Mouse (Mus musculus): Measurements from ENCODE around the gene Klhl40.

Gene Klhl40

GRCm38 (mm10) chr9:121777484-121778065, at the start of gene Klhl40:
Gene Klhl40, plus strand, starts transcription at chr9:121777607.
- in situ Hi-C loops (cut with MboI; ENCODE audit: low pct_unique_long_range_greater_than_20kb in 1 of 2, low sequenced_read_pairs in 2 of 2, unreplicated experiment in 1 of 2): no loop called here

- in situ Hi-C loops (cut with MboI; ENCODE audit: low pct_unique_long_range_greater_than_20kb in 1 of 2, low sequenced_read_pairs in 2 of 2, unreplicated experiment in 1 of 2): no loop called here
Measured at GRCm38 (mm10) chr9:121740490-121740889, 36.9 kb upstream of the Klhl40 start.

DNA sequence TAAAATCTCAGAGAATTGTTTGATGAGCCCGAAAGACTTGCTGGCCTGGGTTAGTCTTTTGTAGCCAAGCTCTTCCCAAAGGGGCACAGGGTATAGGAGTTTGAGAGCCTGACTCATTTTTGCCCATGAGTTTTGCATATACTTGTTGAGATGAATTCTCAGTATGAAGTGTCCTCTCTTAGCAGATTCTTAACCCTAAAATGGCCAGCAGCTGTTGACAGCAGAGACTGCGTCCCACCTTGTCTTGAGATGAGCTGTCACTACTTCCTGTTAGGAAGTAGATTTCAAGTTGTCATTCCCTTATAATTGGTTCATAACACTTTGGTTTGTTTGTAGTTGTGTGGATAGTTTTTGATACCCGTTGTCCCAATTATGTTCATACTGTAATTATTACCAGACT, 36.2 kb upstream of the Klhl40 start:
- in situ Hi-C loops (cut with MboI; ENCODE audit: low pct_unique_long_range_greater_than_20kb in 1 of 2, low sequenced_read_pairs in 2 of 2, unreplicated experiment in 1 of 2): no loop called here

- in situ Hi-C loops (cut with MboI; ENCODE audit: low pct_unique_long_range_greater_than_20kb in 1 of 2, low sequenced_read_pairs in 2 of 2, unreplicated experiment in 1 of 2): no loop called here
Measured at GRCm38 (mm10) chr9:121744051-121744450, 33.4 kb upstream of the Klhl40 start.

GRCm38 (mm10) chr9:121752774-121753173, 24.6 kb upstream of the Klhl40 start:
- in situ Hi-C loops (cut with MboI; ENCODE audit: low pct_unique_long_range_greater_than_20kb in 1 of 2, low sequenced_read_pairs in 2 of 2, unreplicated experiment in 1 of 2): no loop called here

DNA sequence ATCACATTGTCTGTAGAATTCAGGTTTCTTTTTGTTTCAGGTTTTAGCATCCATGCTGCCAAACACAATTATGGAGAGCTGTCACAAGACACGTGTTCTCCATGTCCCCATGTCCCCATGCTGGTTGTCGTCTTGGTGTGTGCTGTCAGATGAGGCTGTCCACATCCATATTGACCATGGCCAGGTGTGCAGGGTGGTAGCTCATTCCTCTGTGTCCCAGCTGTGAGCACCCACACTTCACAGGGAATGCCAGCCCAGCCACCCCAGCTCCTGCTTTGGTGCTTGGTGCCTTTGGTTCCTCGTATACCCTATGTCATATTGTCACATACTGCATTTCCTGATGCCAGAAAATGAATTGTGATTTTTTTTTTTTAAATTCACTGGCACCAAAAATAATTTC, 22.8 kb upstream of the Klhl40 start:
- in situ Hi-C loops (cut with MboI; ENCODE audit: low pct_unique_long_range_greater_than_20kb in 1 of 2, low sequenced_read_pairs in 2 of 2, unreplicated experiment in 1 of 2): no loop called here

DNA sequence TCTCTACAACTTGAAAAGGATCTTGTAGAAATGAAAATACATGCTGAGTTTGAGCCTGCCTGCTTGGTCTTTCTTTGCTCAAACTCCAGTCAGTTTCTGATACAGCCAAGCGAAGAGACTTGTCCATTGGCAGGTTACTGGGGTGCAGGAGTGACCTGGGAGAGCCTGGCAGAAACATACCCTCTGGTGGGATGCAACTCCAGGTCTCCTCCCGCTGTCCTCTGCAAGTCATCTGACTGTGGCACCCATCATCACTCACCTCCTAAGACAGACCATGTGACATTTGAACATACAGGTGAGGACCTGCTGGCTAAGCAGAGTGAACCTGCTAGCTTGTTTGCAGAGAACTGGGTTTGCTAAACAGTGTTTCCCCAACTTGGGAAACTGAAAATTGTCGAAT, 20.6 kb upstream of the Klhl40 start:
- in situ Hi-C loops (cut with MboI; ENCODE audit: low pct_unique_long_range_greater_than_20kb in 1 of 2, low sequenced_read_pairs in 2 of 2, unreplicated experiment in 1 of 2): no loop called here

DNA sequence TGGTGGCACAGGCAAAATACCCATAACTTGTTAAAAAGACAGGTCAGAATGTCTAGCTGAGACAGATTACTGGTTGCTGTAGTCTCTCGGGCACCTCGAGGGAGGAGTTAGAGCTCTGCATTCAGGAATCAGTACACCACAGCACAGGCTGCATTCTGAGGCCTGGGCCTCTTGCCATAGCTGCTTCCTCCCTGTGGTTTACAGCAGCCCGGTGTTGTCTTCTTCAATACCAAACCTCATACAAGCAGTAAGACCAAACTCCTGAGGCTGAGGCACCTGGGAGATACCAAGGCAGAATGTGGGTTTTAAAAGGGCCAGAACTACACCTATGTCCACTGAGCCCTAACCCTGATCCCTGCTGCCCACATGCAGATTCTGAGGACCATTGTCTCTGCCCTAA, 20.0 kb upstream of the Klhl40 start:
- in situ Hi-C loops (cut with MboI; ENCODE audit: low pct_unique_long_range_greater_than_20kb in 1 of 2, low sequenced_read_pairs in 2 of 2, unreplicated experiment in 1 of 2): no loop called here

- in situ Hi-C loops (cut with MboI; ENCODE audit: low pct_unique_long_range_greater_than_20kb in 1 of 2, low sequenced_read_pairs in 2 of 2, unreplicated experiment in 1 of 2): no loop called here
Measured at GRCm38 (mm10) chr9:121757835-121758814, 19.3 kb upstream of the Klhl40 start.

GRCm38 (mm10) chr9:121759091-121760081, 18.0 kb upstream of the Klhl40 start, which contains the start of gene Zfp651:
Gene Zfp651, plus strand, starts transcription at chr9:121759330.
- in situ Hi-C loops (cut with MboI; ENCODE audit: low pct_unique_long_range_greater_than_20kb in 1 of 2, low sequenced_read_pairs in 2 of 2, unreplicated experiment in 1 of 2): no loop called here

DNA sequence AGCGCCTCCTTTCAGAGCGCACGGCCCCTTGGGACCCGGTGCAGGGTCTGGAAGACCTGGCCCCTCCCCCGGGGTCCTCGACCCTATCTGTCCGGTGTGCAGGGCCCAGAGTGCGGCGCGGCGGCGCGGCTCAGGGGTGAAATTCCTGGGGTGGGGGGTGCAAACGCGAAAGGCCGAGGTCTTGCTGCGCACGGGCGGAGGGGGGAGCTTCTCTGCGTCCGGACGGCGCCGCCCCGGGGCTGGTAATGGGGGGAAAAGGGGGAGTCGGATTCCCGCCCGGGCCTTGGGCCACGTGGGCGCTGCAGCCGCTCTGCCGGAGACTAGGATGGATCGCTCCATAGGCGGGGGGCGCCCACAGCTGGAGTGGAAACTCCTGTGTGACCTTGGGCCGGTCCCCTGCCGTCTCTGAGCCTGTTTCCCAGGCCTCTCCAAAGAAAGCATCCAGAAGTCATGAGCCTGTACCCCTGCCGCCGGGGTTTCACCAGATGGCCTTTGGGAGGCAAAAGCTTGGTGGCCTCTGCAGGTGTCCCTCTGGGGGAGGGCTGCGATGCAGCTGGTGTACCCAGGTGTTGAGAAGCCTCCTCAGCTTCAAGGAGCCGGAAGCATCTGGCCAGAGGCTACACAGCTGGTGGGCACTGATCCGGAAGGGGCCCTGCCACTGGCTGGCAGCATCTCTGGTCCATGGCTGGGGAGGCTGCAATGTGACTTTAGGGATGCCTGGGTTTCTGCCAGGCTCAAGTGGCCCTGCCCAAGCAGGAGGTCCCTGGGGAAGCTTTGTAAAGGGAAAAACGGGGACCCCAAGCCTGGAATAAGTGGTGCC, 16.9 kb upstream of the Klhl40 start:
- in situ Hi-C loops (cut with MboI; ENCODE audit: low pct_unique_long_range_greater_than_20kb in 1 of 2, low sequenced_read_pairs in 2 of 2, unreplicated experiment in 1 of 2): no loop called here

- in situ Hi-C loops (cut with MboI; ENCODE audit: low pct_unique_long_range_greater_than_20kb in 1 of 2, low sequenced_read_pairs in 2 of 2, unreplicated experiment in 1 of 2): no loop called here
Measured at GRCm38 (mm10) chr9:121761091-121761665, 16.2 kb upstream of the Klhl40 start.

DNA sequence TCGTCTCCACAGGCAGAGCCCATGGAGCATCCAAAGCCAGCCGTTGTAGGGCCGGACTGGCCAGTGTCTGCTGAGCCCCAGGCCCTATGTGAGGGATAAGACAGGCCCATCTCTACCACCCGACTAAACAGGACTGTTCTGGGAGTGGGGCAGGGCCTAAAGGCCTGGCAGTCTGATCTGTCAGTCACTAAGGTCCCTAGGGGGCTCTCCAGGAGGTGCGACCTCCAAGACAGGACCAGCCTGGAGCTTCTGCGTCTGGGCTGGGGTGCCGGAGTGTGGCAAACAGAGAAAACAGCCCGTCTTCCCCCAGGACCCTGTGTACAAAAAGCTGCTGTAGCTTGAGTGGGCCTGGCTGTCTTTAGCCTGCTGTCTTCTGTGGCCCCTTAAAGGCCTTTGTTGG, 15.6 kb upstream of the Klhl40 start:
- in situ Hi-C loops (cut with MboI; ENCODE audit: low pct_unique_long_range_greater_than_20kb in 1 of 2, low sequenced_read_pairs in 2 of 2, unreplicated experiment in 1 of 2): no loop called here

GRCm38 (mm10) chr9:121762248-121762647, 15.2 kb upstream of the Klhl40 start:
- in situ Hi-C loops (cut with MboI; ENCODE audit: low pct_unique_long_range_greater_than_20kb in 1 of 2, low sequenced_read_pairs in 2 of 2, unreplicated experiment in 1 of 2): no loop called here

DNA sequence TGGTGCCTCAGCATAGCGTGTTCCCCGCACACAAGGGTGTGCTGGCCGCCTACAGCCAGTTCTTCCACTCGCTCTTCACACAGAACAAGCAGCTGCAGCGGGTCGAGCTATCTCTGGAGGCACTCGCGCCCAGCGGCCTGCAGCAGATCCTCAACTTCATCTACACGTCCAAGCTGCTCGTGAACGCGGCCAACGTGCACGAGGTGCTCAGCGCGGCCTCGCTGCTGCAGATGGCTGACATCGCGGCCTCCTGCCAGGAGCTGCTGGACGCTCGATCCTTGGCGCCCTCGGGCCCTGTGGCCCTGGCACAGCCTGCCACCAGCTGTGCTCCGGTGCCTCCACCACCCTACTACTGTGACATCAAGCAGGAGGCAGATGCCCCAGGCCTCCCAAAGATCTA, 14.6 kb upstream of the Klhl40 start:
- in situ Hi-C loops (cut with MboI; ENCODE audit: low pct_unique_long_range_greater_than_20kb in 1 of 2, low sequenced_read_pairs in 2 of 2, unreplicated experiment in 1 of 2): no loop called here

DNA sequence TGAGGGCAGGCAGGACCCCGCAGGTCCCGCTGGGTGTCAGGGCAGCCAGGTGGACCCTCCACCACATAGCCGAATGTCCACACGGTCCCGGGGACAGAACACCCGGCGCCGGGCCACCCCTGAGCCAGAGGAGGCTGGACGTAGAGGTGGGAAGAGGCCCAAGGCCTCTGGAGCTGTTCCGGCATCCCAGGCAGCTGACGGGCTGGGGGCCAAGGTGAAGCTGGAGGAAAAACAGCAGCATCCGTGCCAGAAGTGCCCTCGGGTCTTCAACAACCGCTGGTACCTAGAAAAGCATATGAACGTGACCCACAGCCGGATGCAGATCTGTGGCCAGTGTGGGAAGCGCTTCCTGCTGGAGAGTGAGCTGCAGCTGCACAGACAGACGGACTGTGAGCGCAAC, 13.7 kb upstream of the Klhl40 start:
- in situ Hi-C loops (cut with MboI; ENCODE audit: low pct_unique_long_range_greater_than_20kb in 1 of 2, low sequenced_read_pairs in 2 of 2, unreplicated experiment in 1 of 2): no loop called here

GRCm38 (mm10) chr9:121765166-121765855, 12.1 kb upstream of the Klhl40 start:
- in situ Hi-C loops (cut with MboI; ENCODE audit: low pct_unique_long_range_greater_than_20kb in 1 of 2, low sequenced_read_pairs in 2 of 2, unreplicated experiment in 1 of 2): no loop called here

Measured in mouse embryonic stem cell (cell line).